Mouse (Mus musculus) thymus, postnatal 25 days (tissue): Measurements from ENCODE around the gene Cenpx.
"Not testable (repeated sequence)": the region's sequence is repeated elsewhere in the genome, so short reads cannot be mapped to it uniquely, and the experiment has no call there.

Source experiments
- DNase-seq: peaks from one replicate; pipeline ENCODE4 v3.0.0; 2022

Gene Cenpx

DNA sequence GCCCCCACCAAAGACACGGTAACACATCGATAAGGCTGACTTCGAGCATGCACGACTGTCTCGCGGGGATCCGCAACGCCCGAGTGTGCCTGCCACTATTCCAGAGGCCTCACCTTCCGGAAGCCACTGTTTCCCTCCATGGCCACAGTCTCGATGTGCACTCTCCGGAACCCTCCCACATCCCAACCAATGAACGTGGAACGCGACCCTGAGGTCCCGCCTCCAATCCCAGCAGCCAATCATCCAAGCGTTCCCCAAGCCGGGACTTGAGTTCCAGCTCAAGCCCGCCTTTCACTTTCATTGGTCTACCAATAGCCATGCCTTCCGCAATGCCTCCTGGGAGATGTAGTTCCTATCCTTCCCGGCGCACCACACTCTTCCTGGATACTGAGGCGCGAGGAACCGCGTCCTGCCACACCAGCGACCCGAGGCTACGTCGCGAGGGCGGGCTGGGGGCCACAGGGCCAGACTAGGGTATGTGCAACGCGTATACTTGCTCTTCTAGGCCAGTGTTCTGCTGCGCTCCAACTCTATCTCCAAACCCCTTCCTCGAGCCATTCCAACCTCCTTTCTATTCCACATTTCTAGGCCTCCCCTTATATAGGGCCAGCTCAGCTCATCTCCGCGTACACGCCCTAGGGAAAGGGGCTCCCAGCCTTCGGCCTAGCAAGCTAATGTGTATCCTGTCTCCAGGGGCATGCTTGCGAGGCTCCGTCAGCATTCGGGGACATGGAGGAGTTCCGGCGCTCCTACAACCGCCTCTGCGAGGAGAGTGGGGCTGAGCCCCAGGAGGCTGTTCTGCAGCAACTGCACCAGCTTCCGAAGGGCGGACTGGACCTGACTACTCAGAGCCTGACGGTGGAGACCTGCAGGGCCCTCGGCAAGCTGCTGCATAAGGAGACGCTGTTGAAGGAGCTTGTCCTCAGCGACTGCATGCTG is at the start of gene Cenpx, which contains the start of gene Lrrc45:
Gene Cenpx (minus strand): TSS at position 159 of the 939 bp plus-strand sequence.
Gene Lrrc45 (plus strand): TSS at position 346 of the 939 bp plus-strand sequence.
- DNase-seq = peak; percentile 97

DNA sequence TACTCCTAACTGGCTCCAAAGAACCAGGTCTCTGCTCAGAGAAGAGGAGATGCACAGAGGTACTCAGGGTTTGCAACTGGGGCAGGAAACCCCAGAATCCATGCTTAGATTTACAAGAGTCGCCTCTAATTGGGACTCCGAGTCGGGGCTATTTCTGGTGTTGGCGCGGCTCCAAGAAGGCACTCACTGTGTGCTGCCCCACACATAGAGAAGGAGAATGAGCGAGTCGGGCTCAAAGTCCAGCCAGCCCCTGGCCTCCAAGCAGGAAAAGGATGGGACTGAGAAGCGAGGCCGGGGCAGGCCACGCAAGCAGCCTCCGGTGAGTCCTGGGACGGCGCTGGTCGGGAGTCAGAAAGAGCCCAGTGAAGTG is 49.1 kb upstream of the Cenpx start, which contains the start of gene Hmga1b:
Gene Hmga1b (plus strand): TSS at position 123 of the 370 bp plus-strand sequence.
- not testable (repeated sequence) for DNase-seq

DNA sequence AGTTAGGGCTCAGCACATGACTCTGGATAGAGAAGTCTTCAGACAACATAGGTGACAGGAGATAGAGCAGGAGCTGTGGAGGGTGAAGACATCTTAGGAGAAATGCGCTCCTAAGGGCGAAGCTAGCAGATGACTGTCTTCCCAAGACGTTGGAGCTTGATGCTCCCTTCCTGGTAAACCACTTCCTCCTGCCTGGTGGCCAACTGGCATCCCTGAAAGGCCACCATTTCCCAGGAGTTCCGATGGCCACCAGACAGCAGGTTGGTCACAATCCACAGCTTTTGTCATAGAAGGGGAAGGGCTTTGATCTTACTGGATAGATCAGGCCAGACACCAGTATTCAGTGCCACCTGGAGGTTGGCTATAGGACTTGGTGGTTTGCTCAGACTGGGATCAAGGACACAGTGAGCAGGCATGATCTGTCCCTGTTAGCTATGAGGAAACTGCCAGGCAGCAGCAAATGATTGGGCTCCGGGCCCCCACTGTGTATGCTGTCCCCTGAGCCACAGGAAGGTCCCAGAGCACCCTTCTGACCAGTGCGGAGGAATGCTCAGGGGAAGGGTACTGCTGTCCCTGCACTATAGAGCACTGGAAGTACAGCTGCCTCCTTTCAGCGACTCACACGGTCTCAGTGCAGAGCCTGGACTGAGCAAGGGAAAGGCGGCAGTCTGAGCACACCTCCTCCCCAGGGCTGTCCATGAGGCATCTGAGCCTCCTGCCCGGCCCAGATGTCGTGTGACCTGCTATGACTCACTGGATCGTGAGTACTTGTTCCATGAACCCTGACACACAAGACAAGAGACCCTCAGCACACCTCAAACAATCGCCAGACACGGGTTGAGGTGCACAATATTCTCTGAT is 48.5 kb upstream of the Cenpx start:
- DNase-seq = no peak

DNA sequence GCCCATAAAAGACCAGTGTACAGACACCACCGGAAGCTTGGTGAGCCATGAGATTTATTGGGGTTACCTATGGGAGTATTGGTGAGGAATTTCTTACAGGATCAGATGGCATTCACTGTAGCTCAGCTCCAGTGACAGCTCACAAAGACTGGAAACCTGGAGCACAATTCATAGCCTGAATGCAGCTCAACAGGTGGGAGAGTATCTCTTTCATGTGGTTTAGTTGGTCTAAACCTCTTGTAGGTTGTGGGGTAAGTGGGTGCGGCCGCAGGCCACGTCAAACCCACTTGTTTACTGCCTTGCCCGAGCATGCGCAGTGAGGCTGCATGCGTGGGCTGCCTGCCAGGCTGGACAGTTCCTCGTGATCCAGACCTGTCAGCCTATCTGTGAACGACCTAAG is 46.7 kb upstream of the Cenpx start:
- DNase-seq = no peak

DNA sequence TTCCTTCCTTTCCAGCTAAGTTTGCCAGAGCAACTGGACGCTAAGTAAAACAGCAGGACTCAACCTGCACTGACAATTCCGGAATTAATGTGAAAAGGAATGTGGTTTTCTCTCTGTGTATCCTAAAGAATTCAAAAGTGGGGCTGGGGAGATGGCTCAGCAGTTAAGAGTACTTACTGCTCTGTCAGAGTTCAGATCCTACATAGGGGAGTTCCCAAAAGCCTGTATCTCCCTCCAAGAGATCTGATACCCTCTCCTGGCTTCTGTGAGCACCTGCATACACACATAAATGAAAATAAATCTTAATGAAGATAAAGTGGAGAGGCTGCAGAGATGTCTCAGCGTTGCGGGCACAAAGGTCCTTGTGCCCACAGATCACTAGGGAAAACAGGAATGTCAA is 38.1 kb upstream of the Cenpx start:
- no peak for DNase-seq

DNA sequence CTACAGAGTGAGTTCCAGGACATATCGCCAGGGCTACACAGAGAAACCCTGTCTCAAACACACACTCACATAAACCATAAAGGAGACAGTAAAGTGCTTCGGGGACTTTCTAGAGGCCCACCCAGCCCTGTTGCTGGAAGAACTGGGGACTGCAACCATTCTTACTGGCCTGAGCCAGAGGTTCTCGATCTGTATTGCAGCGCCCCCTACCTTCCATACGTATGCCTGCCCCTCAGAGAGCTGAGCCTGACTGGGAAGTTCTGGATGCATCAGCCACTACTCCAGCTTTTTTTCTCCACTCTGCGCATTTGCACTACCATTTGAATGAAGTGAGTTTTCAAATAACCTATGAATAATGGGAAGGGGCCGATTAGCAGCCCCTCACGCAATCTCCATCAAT is 35.9 kb upstream of the Cenpx start:
- DNase-seq = peak; percentile 43

DNA sequence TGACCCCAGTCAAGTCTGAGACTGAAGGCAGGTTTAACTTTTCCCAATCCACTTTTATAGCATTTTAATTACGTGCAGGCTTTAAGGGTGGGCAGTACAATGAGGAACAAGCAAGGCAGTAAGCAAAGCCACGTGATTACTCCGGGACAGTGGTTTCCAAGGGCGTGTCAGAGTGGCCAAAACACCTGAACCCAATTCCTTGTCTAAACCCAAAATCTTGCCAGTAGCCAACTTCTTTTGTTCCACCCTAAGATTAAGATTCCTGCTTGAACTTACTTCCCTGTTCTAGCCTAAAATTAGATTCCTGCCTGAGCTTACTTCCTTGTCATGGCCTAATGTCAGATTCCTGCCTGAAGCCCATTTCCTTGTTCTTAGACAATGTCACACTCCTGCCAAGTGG is 34.4 kb upstream of the Cenpx start:
- no peak for DNase-seq

DNA sequence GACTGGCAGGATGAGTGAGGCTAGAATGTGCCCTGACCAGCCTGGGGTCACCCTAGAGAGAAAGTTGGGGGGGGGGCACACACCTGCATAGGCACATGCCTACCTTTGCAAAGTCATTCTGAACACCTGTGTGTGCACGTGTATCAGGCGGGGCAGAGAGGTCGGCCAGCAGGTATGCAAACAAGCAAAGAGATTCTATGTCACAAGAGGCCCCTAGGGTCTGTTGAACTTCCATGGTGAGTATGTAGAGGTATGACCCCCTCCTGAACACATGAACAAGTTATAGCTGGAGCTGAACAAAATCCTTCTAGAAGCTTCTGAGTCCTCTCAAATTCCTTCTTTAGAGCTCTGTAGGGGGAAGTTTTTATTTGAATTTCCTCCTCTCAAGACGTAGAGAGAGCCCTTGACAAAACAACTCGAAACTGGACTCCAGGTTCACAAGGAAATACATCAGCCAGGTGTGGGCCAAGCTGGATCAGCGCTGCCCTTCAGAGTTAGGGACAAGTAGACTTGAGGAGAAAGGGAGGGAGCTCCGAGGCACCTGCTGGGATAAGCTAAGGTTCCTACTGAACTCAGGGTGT is 30.7 kb upstream of the Cenpx start:
- DNase-seq = no peak

DNA sequence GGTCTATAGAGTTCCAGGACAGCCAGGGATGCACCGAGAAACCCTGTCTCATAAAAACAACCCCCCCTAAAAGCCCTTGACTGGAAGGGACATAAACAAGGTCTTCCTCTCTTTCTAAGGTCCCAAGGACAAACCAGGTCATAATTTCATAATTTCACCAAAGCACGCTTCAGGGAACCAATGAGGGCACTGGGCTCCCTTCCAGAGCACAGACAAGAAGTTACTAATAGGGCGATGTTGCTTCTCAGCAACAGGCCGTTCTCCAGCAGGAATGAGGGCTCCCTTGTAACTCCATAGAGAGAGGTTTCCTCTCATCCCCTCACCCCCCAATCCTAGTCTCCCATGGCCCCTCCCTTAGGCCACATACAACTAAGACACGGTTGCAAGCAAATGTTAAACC is 27.4 kb upstream of the Cenpx start:
- DNase-seq = no peak

DNA sequence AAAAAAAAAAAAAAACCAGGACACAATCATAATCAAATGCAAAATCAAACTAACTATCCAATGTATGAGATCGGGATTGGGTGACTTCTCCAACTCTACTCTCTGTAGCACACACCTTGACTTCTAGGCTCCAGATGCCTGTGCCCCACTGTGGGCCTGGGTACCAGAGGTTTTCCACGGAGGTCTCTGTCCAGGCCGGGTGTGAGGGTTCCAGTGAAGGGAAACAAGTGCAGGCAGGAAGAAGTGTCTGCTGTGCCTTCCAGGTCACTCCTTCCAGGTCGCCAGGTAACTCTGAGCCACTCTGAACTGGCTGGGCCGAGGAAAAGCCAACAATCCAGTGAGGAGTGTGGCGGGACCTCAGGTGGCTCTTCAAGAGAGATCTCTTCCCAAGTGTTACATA is 22.9 kb upstream of the Cenpx start:
- DNase-seq = no peak

DNA sequence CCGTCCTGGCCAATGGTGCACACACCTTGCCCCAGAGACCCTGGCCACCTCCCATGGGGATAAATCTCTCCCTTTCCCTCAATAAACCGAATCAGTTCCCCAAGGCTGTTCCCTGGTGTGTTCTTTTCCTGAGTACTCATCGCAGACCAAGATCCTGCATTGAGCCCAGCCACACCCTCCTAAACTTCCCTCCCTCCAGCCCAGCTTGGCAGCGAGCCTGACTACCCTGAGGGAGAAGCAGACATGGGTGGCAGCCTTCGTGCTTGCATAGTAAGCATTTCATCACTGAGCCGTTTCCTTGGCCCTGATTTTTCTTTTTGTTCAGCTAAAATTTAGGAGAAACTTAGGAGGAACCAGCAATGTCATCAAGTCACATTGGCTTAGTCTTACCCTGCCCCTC is 20.0 kb upstream of the Cenpx start:
- no peak for DNase-seq

DNA sequence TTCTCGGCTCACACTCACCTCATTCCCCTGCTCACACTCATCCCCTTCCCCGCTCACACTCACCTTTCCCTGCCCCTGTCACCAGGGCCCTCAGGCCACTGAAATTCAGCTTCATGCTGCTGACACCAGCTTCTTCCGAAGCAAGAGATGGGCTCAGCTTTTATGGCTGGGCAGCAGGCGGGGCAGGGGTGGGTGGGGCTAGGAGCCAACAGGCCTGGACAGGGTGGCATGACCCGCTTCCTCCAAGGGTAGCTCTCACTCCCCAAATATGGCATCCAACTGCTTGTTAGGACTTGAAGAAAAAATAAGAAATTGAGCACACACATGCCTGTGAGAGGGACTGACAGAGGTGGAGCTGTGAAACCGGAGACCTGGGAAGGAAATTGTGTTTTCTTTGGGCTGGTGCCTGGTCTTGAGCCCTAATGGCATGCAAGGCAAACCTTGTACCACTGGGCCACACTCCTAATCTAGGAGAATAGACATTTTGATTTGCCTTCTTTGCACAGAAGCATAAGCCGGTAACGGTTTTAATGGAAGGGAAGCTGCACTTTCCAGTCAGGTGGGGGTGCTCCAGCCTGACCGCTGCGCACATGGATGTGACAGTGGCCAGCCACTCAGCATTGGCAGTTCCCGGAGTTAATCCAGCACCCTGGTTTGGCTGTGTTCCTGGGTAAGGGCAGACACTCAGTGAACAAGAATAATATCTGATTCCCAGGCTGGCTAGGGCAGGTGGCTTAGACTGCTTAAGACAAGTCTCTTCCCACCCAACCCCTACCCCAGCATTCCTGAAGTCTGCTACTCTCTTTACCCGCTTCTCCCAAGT is 18.5 kb upstream of the Cenpx start, which contains the start of gene Cbr2:
Gene Cbr2 (minus strand): TSS at position 257 of the 823 bp plus-strand sequence.
- DNase-seq = no peak

DNA sequence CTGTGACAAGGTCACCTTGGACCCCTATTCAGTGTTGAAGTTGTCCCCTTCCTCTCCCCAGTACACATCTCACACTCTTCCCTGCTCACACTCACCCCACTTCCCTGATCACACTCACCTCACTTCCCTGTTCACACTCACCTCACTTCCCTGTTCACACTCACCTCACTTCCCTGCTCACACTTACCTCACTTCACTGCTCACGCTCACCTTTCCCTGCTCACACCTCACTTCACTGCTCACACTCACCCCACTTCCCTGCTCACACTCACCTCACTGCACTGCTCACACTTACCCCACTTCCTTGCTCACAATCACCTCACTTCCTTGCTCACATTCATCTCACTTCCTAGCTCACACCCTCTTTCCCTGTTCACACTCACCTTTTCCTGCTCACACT is 17.9 kb upstream of the Cenpx start:
- DNase-seq = no peak

DNA sequence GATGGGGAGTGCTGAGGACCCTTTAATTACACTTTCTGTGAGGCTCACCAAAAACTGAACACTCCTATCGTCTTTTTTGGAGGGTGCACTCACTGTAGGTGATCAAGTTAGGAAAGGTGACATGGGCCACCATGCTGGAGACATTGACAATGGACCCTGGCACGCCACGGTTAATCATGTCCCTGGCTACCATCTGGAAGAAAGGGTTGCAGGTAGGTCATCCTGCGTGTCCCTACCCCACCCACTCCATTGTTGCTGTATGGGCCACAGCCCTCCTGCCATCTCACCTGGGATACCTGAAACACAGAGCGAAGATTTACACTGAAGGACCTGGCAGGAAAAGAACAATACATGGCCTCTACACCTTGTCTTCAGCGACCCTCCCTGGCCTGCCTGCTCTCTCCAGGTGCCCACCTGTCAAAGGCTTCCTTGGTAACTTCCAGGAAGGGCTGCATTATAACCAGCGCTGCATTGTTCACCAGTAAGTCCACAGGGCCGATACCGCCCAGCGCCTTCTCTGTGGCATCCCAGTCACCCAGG is 16.9 kb upstream of the Cenpx start:
- DNase-seq = no peak

DNA sequence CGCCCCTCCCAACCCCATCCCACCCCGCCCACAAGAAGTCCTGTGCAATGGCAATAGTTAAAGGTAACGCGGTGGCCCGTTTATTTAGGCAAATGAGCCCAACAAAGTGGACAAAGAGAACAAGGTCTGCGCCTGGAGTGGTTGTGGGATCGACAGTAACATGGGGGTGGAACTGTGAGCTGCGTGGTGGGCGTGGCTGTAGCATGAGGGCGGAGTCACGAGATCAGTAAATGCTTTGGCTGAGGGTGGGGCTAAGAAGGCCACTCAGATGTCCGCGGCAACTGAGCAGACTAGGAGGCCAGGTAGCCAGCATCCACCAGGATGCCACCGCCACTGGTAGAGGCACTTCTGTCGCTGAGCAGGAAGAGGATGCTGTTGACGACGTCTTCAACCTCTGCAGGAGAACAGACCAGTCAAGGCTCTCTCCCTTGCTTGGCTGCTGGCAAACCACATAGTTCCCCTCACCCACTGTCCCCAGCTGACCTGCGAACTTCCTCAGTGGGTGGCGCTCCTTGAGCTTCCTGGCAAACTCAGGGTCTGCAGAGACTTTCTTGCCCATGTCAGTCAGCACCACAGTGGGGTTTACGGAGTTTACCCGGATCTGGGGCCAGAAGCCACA is 16.0 kb upstream of the Cenpx start:
- not testable (repeated sequence) for DNase-seq

DNA sequence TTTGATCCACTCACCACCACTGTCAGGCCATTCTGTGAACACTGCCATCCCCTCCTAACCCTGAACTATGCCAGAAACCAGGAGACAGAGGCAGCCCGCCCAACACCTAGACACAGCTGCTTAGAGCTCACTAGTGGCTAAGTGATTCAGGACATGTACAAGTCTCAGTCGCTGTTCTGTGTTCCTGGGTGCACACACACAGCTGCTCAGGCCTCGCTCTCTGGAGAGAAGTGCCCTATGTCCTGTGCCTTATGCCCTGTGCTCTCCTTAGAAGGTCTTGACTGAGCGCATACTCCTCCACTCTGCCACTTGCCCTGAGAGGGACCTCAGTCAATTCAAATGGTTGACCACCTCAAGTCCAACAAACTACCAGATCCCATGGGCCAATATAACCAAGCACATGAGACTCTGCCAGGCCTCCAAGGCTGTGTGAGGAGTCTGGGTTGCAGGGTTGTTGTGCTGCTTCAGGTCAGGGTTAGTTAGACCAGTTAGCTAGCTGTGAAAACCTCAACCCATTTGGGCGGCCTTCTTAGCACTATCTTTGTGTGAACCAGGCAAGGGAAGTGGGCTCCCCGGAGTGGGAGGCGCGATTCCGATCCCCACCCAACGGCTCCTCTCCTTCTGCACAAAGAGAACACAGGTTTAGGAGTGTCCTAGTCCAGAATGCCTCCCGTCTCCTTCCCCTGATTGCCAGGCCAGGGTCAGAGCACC is 15.1 kb upstream of the Cenpx start:
- DNase-seq = no peak

DNA sequence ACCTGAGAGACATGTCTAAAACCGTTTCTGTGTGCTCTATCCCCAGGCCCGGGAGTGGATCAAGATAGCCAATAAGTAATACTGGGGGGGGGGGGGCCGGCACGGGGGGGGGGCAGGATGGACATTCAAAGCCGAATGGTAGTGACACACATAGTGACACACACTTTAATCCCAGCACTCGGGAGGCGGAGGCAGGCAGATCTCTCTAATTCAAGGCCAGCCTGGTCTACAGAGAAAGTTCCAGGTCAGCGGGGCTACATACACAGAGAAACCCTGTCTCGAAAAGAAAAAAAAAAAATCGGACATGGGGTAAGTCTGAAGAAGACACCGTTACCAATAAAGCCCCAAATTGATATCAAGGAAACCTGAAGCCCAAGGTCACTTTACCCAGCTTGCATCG is 14.0 kb upstream of the Cenpx start:
- DNase-seq = no peak

DNA sequence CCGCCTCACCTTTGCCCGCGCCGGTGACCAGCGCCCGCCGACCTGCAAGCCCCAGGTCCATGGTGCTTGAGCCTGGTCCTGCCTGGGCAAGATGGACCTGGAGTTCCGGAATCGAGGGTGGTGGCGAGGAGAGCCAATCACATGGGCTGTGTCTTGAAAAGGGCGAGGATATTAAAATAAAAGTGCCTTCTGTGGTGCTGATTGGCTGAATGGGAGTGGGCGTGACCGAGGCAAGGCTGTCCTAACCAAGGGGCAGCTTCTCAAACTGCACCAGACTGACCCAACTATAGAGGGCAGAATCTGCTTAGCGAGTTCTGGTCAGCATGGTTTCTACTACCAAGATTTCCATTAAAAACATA is 13.6 kb upstream of the Cenpx start, which contains the start of gene Dcxr:
Gene Dcxr (minus strand): TSS at position 113 of the 359 bp plus-strand sequence.
- peak; percentile 24 for DNase-seq

DNA sequence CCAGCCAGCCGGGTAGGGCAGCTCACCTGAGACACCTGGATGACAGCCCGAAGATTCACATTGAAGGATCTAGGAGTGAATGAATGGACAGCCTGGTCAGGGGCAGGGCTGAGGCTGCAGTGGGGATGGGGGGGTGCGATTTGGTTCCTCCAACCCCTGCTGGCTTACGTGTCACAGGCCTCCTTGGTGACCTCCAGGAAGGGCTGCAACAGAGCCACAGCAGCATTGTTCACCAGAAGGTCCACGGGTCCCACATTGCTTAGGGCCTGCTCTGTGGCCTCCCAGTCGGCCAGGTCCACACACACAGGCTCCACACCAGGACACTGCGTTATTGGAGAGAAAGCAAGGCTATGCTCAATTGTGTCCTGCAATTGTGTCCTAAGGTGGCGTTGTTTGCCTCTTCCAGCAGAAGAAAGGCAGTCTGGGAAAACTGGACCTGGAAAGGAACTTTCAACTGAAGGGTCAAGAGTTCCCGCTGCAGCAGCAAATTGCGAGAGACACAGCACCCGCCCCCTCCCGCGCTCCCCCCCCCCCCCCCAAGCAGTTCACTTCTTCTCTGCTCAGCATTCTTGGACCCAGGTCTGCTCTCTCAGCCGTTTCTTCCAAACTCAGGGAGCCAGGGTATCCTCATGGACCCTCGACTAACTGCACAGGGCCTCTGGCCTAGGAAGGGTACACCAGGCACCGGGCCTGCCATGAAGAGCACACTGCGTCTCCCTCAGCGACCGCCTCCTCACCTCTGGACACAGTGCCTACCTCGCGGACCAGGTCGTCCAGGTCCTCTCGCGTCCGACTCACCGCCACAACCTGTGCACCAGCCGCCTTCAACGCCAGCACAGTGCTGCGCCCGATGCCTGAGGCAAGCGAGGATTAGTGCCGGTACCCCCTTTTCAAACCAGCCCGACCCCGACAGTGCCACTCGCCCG is 13.0 kb upstream of the Cenpx start:
- no peak for DNase-seq

DNA sequence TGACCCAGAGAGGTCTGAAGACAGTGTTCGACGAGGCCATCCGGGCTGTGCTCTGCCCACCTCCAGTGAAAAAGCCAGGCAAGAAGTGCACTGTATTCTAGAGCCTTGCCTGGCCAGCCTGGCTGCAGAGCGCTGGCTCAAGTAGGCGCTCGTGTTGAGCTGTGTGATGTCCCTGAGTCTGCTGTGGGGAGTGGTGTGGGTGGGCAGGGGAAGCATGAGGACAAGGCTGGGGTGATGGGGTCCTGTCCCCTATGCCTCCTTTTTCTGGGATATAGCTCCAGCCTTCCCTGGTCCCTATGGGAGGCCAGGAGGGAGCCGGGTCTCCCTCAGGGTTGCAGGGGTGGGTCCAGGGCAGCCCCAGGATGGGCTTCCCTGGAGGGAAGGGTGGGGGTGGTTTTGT is 10.0 kb upstream of the Cenpx start:
- no peak for DNase-seq
